Mouse (Mus musculus): Measurements from ENCODE around the gene Sprn. TPM values are rescaled to one million over a fixed set of nuclear protein-coding genes. Genes with fewer than 3 reads are reported as not detected.

Gene Sprn
- polyA plus RNA-seq, 1 experiment from 2014 or later = 0.08 TPM

- 51% methylated on average over 2 of the region's 2 CpGs for WGBS (ENCODE audit: insufficient replicate concordance)
- no peak overlapping the region for H3K9ac ChIP-seq (replicated peaks)
Observed at GRCm38 (mm10) chr7:140180692-140181091, 26.0 kb upstream of the Sprn start.

GRCm38 (mm10) chr7:140179176-140179575 is 24.5 kb upstream of the Sprn start:
- H3K4me3 ChIP-seq (ENCODE audit: low read depth, low read length) = no peak overlapping the region
- H3K9ac ChIP-seq (replicated peaks) = no peak overlapping the region
- no peak for TF ChIP-seq EP300 (IDR thresholded peaks at IDR 0.05; ENCODE audit: low read depth)
- no peak for TF ChIP-seq CTCF (IDR thresholded peaks at IDR 0.05; ENCODE audit: low read depth)
- WGBS (ENCODE audit: insufficient replicate concordance) = 93% methylated on average over 2 of the region's 2 CpGs
- ATAC-seq (no peak), DNase-seq (no peak)
- H3K27ac ChIP-seq (ENCODE audit: low read depth) = no peak overlapping the region
- no peaks in the 10 kb centered on the region for H3K9me3 ChIP-seq (ENCODE audit: low read length)
- H3K4me1 ChIP-seq (ENCODE audit: insufficient read depth) = no peaks in the 10 kb centered on the region
- H3K4me2 ChIP-seq (ENCODE audit: low read depth, low read length) = no peak overlapping the region
- H3K36me3 ChIP-seq (replicated peaks; ENCODE audit: insufficient read depth, low read length) = no peaks in the 10 kb centered on the region
- H3K27me3 ChIP-seq (ENCODE audit: insufficient read depth, low read length) = no peaks in the 10 kb centered on the region

More at GRCm38 (mm10) chr7:140180692-140181091, 26.0 kb upstream of the Sprn start:
- TF ChIP-seq EP300 (IDR thresholded peaks at IDR 0.05; ENCODE audit: low read depth) = no peak
- TF ChIP-seq CTCF (IDR thresholded peaks at IDR 0.05; ENCODE audit: low read depth) = no peak
- Histone ChIP-seq H3K27ac (ENCODE audit: low read depth) (no peak overlapping the region), H3K27me3 (ENCODE audit: insufficient read depth, low read length) (no peaks in the 10 kb centered on the region), H3K4me3 (ENCODE audit: low read depth, low read length) (no peak overlapping the region), H3K9me3 (ENCODE audit: low read length) (no peaks in the 10 kb centered on the region), H3K4me2 (ENCODE audit: low read depth, low read length) (no peak overlapping the region), H3K4me1 (ENCODE audit: insufficient read depth) (no peaks in the 10 kb centered on the region), H3K36me3 (replicated peaks; ENCODE audit: insufficient read depth, low read length) (no peaks in the 10 kb centered on the region)
- ATAC-seq (no peak), DNase-seq (no peak)

- H3K9me3 ChIP-seq (ENCODE audit: low read length) = no peaks in the 10 kb centered on the region
- WGBS (ENCODE audit: insufficient replicate concordance) = 39% methylated on average over 1 of the region's 1 CpGs
Observed at GRCm38 (mm10) chr7:140172936-140173335, 18.3 kb upstream of the Sprn start, which contains the start of gene Olfr523. Gene Olfr523 (plus strand): TSS chr7:140173217.

GRCm38 (mm10) chr7:140170863-140171262 is 16.2 kb upstream of the Sprn start:
- no peak overlapping the region for H3K4me3 ChIP-seq (ENCODE audit: low read depth, low read length)

More at GRCm38 (mm10) chr7:140172936-140173335, 18.3 kb upstream of the Sprn start, which contains the start of gene Olfr523:
- ATAC-seq = no peak
- no peak for DNase-seq
- Histone ChIP-seq H3K36me3 (replicated peaks; ENCODE audit: insufficient read depth, low read length) (no peaks in the 10 kb centered on the region), H3K27ac (ENCODE audit: low read depth) (no peak within 1 kb of the TSS), H3K9ac (replicated peaks) (no peak within 1 kb of the TSS), H3K4me2 (ENCODE audit: low read depth, low read length) (no peak within 1 kb of the TSS), H3K4me1 (ENCODE audit: insufficient read depth) (no peaks in the 10 kb centered on the region), H3K4me3 (ENCODE audit: low read depth, low read length) (no peak within 1 kb of the TSS), H3K27me3 (ENCODE audit: insufficient read depth, low read length) (no peaks in the 10 kb centered on the region)
- TF ChIP-seq CTCF (IDR thresholded peaks at IDR 0.05; ENCODE audit: low read depth) (no peak), EP300 (IDR thresholded peaks at IDR 0.05; ENCODE audit: low read depth) (no peak)

DNA sequence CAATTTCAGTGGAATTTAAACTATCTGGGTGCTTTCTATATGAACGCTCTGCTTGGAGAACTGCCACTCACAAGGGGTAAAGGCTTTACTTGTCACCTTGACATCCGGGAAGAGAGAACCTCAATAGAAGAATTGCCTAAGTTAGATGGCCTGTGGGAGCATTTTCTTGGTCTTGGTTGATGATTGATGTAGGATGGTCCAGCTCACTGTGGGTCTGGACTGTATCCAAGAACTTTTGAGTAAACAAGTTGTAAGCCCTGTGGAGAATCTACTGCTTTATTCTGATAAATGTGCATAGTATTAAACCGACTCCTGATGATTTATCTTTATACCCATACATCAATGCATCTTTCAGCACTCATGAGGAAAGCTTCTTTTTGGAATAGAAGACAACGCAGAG is 14.7 kb upstream of the Sprn start:
- Histone ChIP-seq H3K27ac (ENCODE audit: low read depth) (no peak overlapping the region), H3K9me3 (ENCODE audit: low read length) (no peaks in the 10 kb centered on the region), H3K36me3 (replicated peaks; ENCODE audit: insufficient read depth, low read length) (no peaks in the 10 kb centered on the region), H3K4me2 (ENCODE audit: low read depth, low read length) (no peak overlapping the region), H3K9ac (replicated peaks) (no peak overlapping the region), H3K4me1 (ENCODE audit: insufficient read depth) (no peaks in the 10 kb centered on the region), H3K27me3 (ENCODE audit: insufficient read depth, low read length) (no peaks in the 10 kb centered on the region), H3K4me3 (ENCODE audit: low read depth, low read length) (no peak overlapping the region)
- 69% methylated on average over 4 of the region's 4 CpGs for WGBS (ENCODE audit: insufficient replicate concordance)
- ATAC-seq = no peak
- TF ChIP-seq EP300 (IDR thresholded peaks at IDR 0.05; ENCODE audit: low read depth) (no peak), CTCF (IDR thresholded peaks at IDR 0.05; ENCODE audit: low read depth) (no peak)
- DNase-seq = no peak

More at GRCm38 (mm10) chr7:140170863-140171262, 16.2 kb upstream of the Sprn start:
- H3K4me2 ChIP-seq (ENCODE audit: low read depth, low read length) = no peak overlapping the region
- ATAC-seq (no peak), DNase-seq (no peak)
- WGBS (ENCODE audit: insufficient replicate concordance) = 86% methylated on average over 3 of the region's 3 CpGs
- no peaks in the 10 kb centered on the region for H3K27me3 ChIP-seq (ENCODE audit: insufficient read depth, low read length)
- H3K9me3 ChIP-seq (ENCODE audit: low read length) = no peaks in the 10 kb centered on the region
- H3K4me1 ChIP-seq (ENCODE audit: insufficient read depth) = no peaks in the 10 kb centered on the region
- no peak overlapping the region for H3K9ac ChIP-seq (replicated peaks)
- TF ChIP-seq CTCF (IDR thresholded peaks at IDR 0.05; ENCODE audit: low read depth) (no peak), EP300 (IDR thresholded peaks at IDR 0.05; ENCODE audit: low read depth) (no peak)
- no peaks in the 10 kb centered on the region for H3K36me3 ChIP-seq (replicated peaks; ENCODE audit: insufficient read depth, low read length)
- no peak overlapping the region for H3K27ac ChIP-seq (ENCODE audit: low read depth)

GRCm38 (mm10) chr7:140167950-140168349 is 13.3 kb upstream of the Sprn start:
- Histone ChIP-seq H3K4me1 (ENCODE audit: insufficient read depth) (no peaks in the 10 kb centered on the region), H3K36me3 (replicated peaks; ENCODE audit: insufficient read depth, low read length) (no peaks in the 10 kb centered on the region), H3K9me3 (ENCODE audit: low read length) (no peaks in the 10 kb centered on the region), H3K27ac (ENCODE audit: low read depth) (no peak overlapping the region), H3K4me3 (ENCODE audit: low read depth, low read length) (no peak overlapping the region), H3K4me2 (ENCODE audit: low read depth, low read length) (no peak overlapping the region), H3K27me3 (ENCODE audit: insufficient read depth, low read length) (no peaks in the 10 kb centered on the region), H3K9ac (replicated peaks) (no peak overlapping the region)
- WGBS (ENCODE audit: insufficient replicate concordance) = 64% methylated on average over 1 of the region's 1 CpGs
- no peak for ATAC-seq
- TF ChIP-seq EP300 (IDR thresholded peaks at IDR 0.05; ENCODE audit: low read depth) (no peak), CTCF (IDR thresholded peaks at IDR 0.05; ENCODE audit: low read depth) (no peak)
- no peak for DNase-seq

GRCm38 (mm10) chr7:140164664-140165063 is 10.0 kb upstream of the Sprn start, which contains the start of gene Olfr522:
Gene Olfr522 (minus strand): TSS chr7:140164764.
- DNase-seq (no peak), ATAC-seq (no peak)
- Histone ChIP-seq H3K4me2 (ENCODE audit: low read depth, low read length) (no peak within 1 kb of the TSS), H3K4me1 (ENCODE audit: insufficient read depth) (no peaks in the 10 kb centered on the region), H3K9me3 (ENCODE audit: low read length) (no peaks in the 10 kb centered on the region), H3K27ac (ENCODE audit: low read depth) (no peak within 1 kb of the TSS), H3K27me3 (ENCODE audit: insufficient read depth, low read length) (no peaks in the 10 kb centered on the region), H3K36me3 (replicated peaks; ENCODE audit: insufficient read depth, low read length) (no peaks in the 10 kb centered on the region), H3K9ac (replicated peaks) (no peak within 1 kb of the TSS), H3K4me3 (ENCODE audit: low read depth, low read length) (no peak within 1 kb of the TSS)
- WGBS (ENCODE audit: insufficient replicate concordance) = 66% methylated on average over 7 of the region's 7 CpGs
- no peak for TF ChIP-seq EP300 (IDR thresholded peaks at IDR 0.05; ENCODE audit: low read depth)

All from liver, postnatal 0 days (tissue).